Mouse (Mus musculus): ENCODE results near the gene Fam124a.
"Not testable (repeated sequence)": the region's sequence is repeated elsewhere in the genome, so short reads cannot be mapped to it uniquely, and the experiment has no call there.

The Fam124a gene

GRCm38 (mm10) chr14:62555309-62555829 is at the start of gene Fam124a:
TSS of gene Fam124a (plus strand) at chr14:62555737.
- DNase-seq (ENCODE audit: low read depth in 2 of 2, low spot score in 2 of 2) = no peak

GRCm38 (mm10) chr14:62506261-62506660 is 49.3 kb upstream of the Fam124a start:
- no peak for DNase-seq (ENCODE audit: low read depth in 2 of 2, low spot score in 2 of 2)

GRCm38 (mm10) chr14:62509350-62509749 is 46.2 kb upstream of the Fam124a start:
- DNase-seq (ENCODE audit: low read depth in 2 of 2, low spot score in 2 of 2) = no peak

- no peak for DNase-seq (ENCODE audit: low read depth in 2 of 2, low spot score in 2 of 2)
Observed at GRCm38 (mm10) chr14:62512845-62513244, 42.7 kb upstream of the Fam124a start.

- DNase-seq (ENCODE audit: low read depth in 2 of 2, low spot score in 2 of 2) = no peak
Observed at GRCm38 (mm10) chr14:62530951-62531350, 24.6 kb upstream of the Fam124a start.

- no peak for DNase-seq (ENCODE audit: low read depth in 2 of 2, low spot score in 2 of 2)
Observed at GRCm38 (mm10) chr14:62536127-62536526, 19.4 kb upstream of the Fam124a start.

- DNase-seq (ENCODE audit: low read depth in 2 of 2, low spot score in 2 of 2) = no peak
Observed at GRCm38 (mm10) chr14:62536988-62537387, 18.5 kb upstream of the Fam124a start.

GRCm38 (mm10) chr14:62539834-62540233 is 15.7 kb upstream of the Fam124a start:
- no peak for DNase-seq (ENCODE audit: low read depth in 2 of 2, low spot score in 2 of 2)

- no peak for DNase-seq (ENCODE audit: low read depth in 2 of 2, low spot score in 2 of 2)
Observed at GRCm38 (mm10) chr14:62541751-62542150, 13.8 kb upstream of the Fam124a start.

- DNase-seq (ENCODE audit: low read depth in 2 of 2, low spot score in 2 of 2) = no peak
Observed at GRCm38 (mm10) chr14:62546296-62546695, 9.2 kb upstream of the Fam124a start.

GRCm38 (mm10) chr14:62546746-62547145 is 8.8 kb upstream of the Fam124a start:
- DNase-seq (ENCODE audit: low read depth in 2 of 2, low spot score in 2 of 2) = no peak

GRCm38 (mm10) chr14:62550121-62550520 is 5.4 kb upstream of the Fam124a start:
- no peak for DNase-seq (ENCODE audit: low read depth in 2 of 2, low spot score in 2 of 2)

- DNase-seq (ENCODE audit: low read depth in 2 of 2, low spot score in 2 of 2) = no peak
Observed at GRCm38 (mm10) chr14:62552771-62553170, 2.8 kb upstream of the Fam124a start.

- DNase-seq (ENCODE audit: low read depth in 2 of 2, low spot score in 2 of 2) = no peak
Observed at GRCm38 (mm10) chr14:62553786-62554185, 1.8 kb upstream of the Fam124a start.

- DNase-seq (ENCODE audit: low read depth in 2 of 2, low spot score in 2 of 2) = no peak
Observed at GRCm38 (mm10) chr14:62555840-62556810, 588 bp downstream of the Fam124a start.

- no peak for DNase-seq (ENCODE audit: low read depth in 2 of 2, low spot score in 2 of 2)
Observed at GRCm38 (mm10) chr14:62557111-62557510, 1.6 kb downstream of the Fam124a start.

GRCm38 (mm10) chr14:62561875-62562748 is 6.6 kb downstream of the Fam124a start:
- no peak for DNase-seq (ENCODE audit: low read depth in 2 of 2, low spot score in 2 of 2)

- no peak for DNase-seq (ENCODE audit: low read depth in 2 of 2, low spot score in 2 of 2)
Observed at GRCm38 (mm10) chr14:62563679-62564078, 8.1 kb downstream of the Fam124a start.

GRCm38 (mm10) chr14:62566821-62567220 is 11.3 kb downstream of the Fam124a start, which contains the start of gene Gm4131:
TSS of gene Gm4131 (minus strand) at chr14:62566921.
- DNase-seq (ENCODE audit: low read depth in 2 of 2, low spot score in 2 of 2) = not testable (repeated sequence)

GRCm38 (mm10) chr14:62569463-62569862 is 13.9 kb downstream of the Fam124a start:
- DNase-seq (ENCODE audit: low read depth in 2 of 2, low spot score in 2 of 2) = no peak

GRCm38 (mm10) chr14:62570299-62570698 is 14.8 kb downstream of the Fam124a start:
- no peak for DNase-seq (ENCODE audit: low read depth in 2 of 2, low spot score in 2 of 2)
